Mouse (Mus musculus) lung, adult 2 months (tissue): ENCODE results near the gene Nfx1. TPM values are rescaled to one million over a fixed set of nuclear protein-coding genes. Genes with fewer than 3 reads are reported as not detected.

ENCODE experiments used
- DNase-seq: peaks from one replicate; pipeline ENCODE4 v3.0.0; 2022
- H3K4me1 ChIP-seq: fragments of 200-500 bp; 2 replicates; pipeline ENCODE4 v1.6.1; 2011; ENCODE audit warnings: low read length; ENCODE audit not compliant: control insufficient read depth, insufficient read depth
- H3K4me3 ChIP-seq: fragments of 200-500 bp; replicated peaks from 2 replicates; pipeline ENCODE3; 2011; ENCODE audit warnings: low read depth, mild to moderate bottlenecking, control low read depth, low read length; ENCODE audit errors: extremely low read depth
- CTCF ChIP-seq: fragments of 200-500 bp; IDR thresholded peaks from 2 replicates; pipeline ENCODE4 v1.5.1; 2011; ENCODE audit warnings: mild to moderate bottlenecking, low read length, control low read depth; ENCODE audit not compliant: insufficient read depth
- POLR2A ChIP-seq: fragments of 200-500 bp; IDR thresholded peaks from 2 replicates; pipeline ENCODE4 v1.6.1; 2011; ENCODE audit warnings: low read depth, mild to moderate bottlenecking, control low read depth, low read length, borderline replicate concordance; ENCODE audit errors: extremely low read depth
- WGBS: fragments of 180-500 bp; shearing (Covaris S2); methylation state at CpG from one replicate; pipeline ENCODE4 v1.1.7; 2018; 5-methylcytosine and 5-hydroxymethylcytosine counted together
- polyA plus RNA-seq: library from polyadenylated mRNA; depleted of rRNA; stranded (reverse); fragments of >200 nt; gene quantifications from 2 replicates; pipeline ENCODE4 v1.2.3, GENCODE M21; 2012

The Nfx1 gene
- polyA plus RNA-seq, 1 experiment: 28.9 TPM

GRCm38 (mm10) chr4:41031242-41031641 is 60.5 kb downstream of the Nfx1 start:
- Histone ChIP-seq H3K4me3 (no peak overlapping the region), H3K4me1 (no peaks in the 10 kb centered on the region)
- TF ChIP-seq POLR2A: no peak
- no peak for TF ChIP-seq CTCF
- 41% methylated on average over 3 of the region's 3 CpGs for WGBS
- DNase-seq: no peak

GRCm38 (mm10) chr4:41037942-41038341 is 67.2 kb downstream of the Nfx1 start:
- no peak overlapping the region for H3K4me3 ChIP-seq
- H3K4me1 ChIP-seq: no peaks in the 10 kb centered on the region
- no peak for DNase-seq
- 46% methylated on average over 3 of the region's 3 CpGs for WGBS
- TF ChIP-seq POLR2A (no peak), CTCF (no peak)

- 45% methylated on average over 7 of the region's 7 CpGs for WGBS
- DNase-seq: no peak
- no peak for TF ChIP-seq POLR2A
- TF ChIP-seq CTCF: no peak
Measured at GRCm38 (mm10) chr4:41040983-41041382, 70.3 kb downstream of the Nfx1 start.

GRCm38 (mm10) chr4:41042880-41043279 is 72.2 kb downstream of the Nfx1 start:
- no peak for DNase-seq
- TF ChIP-seq POLR2A (no peak), CTCF (no peak)
- Histone ChIP-seq H3K4me3 (no peak overlapping the region), H3K4me1 (no peaks in the 10 kb centered on the region)
- WGBS: 77% methylated on average over 12 of the region's 12 CpGs

More at GRCm38 (mm10) chr4:41040983-41041382, 70.3 kb downstream of the Nfx1 start:
- Histone ChIP-seq H3K4me1 (no peaks in the 10 kb centered on the region), H3K4me3 (no peak overlapping the region)

- TF ChIP-seq CTCF (no peak), POLR2A (no peak)
- 64% methylated on average over 5 of the region's 5 CpGs for WGBS
- no peak for DNase-seq
- Histone ChIP-seq H3K4me3 (no peak overlapping the region), H3K4me1 (no peaks in the 10 kb centered on the region)
Measured at GRCm38 (mm10) chr4:41043961-41044360, 73.3 kb downstream of the Nfx1 start.

- no peaks in the 10 kb centered on the region for H3K4me1 ChIP-seq
- no peak for DNase-seq
- no peak overlapping the region for H3K4me3 ChIP-seq
- 77% methylated on average over 3 of the region's 3 CpGs for WGBS
- TF ChIP-seq POLR2A (no peak), CTCF (no peak)
Measured at GRCm38 (mm10) chr4:41045288-41045687, 74.6 kb downstream of the Nfx1 start.

- no peak for DNase-seq
- no peak overlapping the region for H3K4me3 ChIP-seq
- no peaks in the 10 kb centered on the region for H3K4me1 ChIP-seq
- TF ChIP-seq POLR2A (no peak), CTCF (no peak)
- 71% methylated on average over 13 of the region's 13 CpGs for WGBS
Measured at GRCm38 (mm10) chr4:41046254-41046795, 75.6 kb downstream of the Nfx1 start.

- TF ChIP-seq POLR2A (no peak), CTCF (no peak)
- no peak for DNase-seq
- Histone ChIP-seq H3K4me1 (no peaks in the 10 kb centered on the region), H3K4me3 (no peak within 1 kb of the TSS)
- 39% methylated on average over 9 of the region's 9 CpGs for WGBS
Measured at GRCm38 (mm10) chr4:41047524-41048271, 77.0 kb downstream of the Nfx1 start, which contains the start of gene Aqp7. Aqp7 (minus strand) TSS chr4:41048139.

- no peak for DNase-seq
- TF ChIP-seq POLR2A (no peak), CTCF (no peak)
- no peaks in the 10 kb centered on the region for H3K4me1 ChIP-seq
- no peak overlapping the region for H3K4me3 ChIP-seq
- 57% methylated on average over 2 of the region's 2 CpGs for WGBS
Measured at GRCm38 (mm10) chr4:41048926-41049325, 78.2 kb downstream of the Nfx1 start.

GRCm38 (mm10) chr4:41050726-41051675 is 80.3 kb downstream of the Nfx1 start:
- 30% methylated on average over 16 of the region's 16 CpGs for WGBS
- peak; percentile 75 for DNase-seq
- Histone ChIP-seq H3K4me1 (0 out of 2 replicates have a peak, but pooled peaks cover 4% of the 10 kb centered on the region), H3K4me3 (no peak overlapping the region)
- TF ChIP-seq CTCF: peak; percentile 74
- no peak for TF ChIP-seq POLR2A
